Mouse (Mus musculus): ENCODE results near the gene Ccdc65. TPM values are rescaled to one million over a fixed set of nuclear protein-coding genes. Genes with fewer than 3 reads are reported as not detected.

Gene Ccdc65
- total RNA-seq, 2 experiments from 2014 or later: 0.18 TPM; not detected in 1

Other genes with a start within 250 kb of the Ccdc65 start
- not detected for gene OR5BS1P, start 238.3 kb upstream of the Ccdc65 start, total RNA-seq (2021)
- not detected for gene Lalba, start 225.5 kb upstream of the Ccdc65 start, total RNA-seq (2021)
- not detected for gene Olfr279, start 215.8 kb upstream of the Ccdc65 start, total RNA-seq (2021)
- gene Kansl2, start 173.9 kb upstream of the Ccdc65 start, total RNA-seq (2021): 10 to 100 TPM; 74.0 to 75.6 TPM
- gene Ccnt1, start 137.3 kb upstream of the Ccdc65 start, total RNA-seq (2021): 10 to 100 TPM; 31.0 to 31.9 TPM
- gene 4930415O20Rik, start 137.2 kb upstream of the Ccdc65 start, total RNA-seq (2021): 1 to 10 TPM in 1 of 2 experiments, under 1 TPM in 1; 0.68 to 1.0 TPM
- 100 to 1,000 TPM; 188 to 238 TPM for gene Adcy6, start 98.1 kb upstream of the Ccdc65 start, total RNA-seq (2021)
- 1 to 10 TPM; 4.1 TPM for gene Cacnb3, start 77.4 kb upstream of the Ccdc65 start, total RNA-seq (2021)
- gene Ddx23, start 45.3 kb upstream of the Ccdc65 start, total RNA-seq (2021): 10 to 100 TPM; 43.5 to 52.8 TPM
- 1 to 10 TPM; 1.3 to 1.5 TPM for gene Rnd1, start 30.7 kb upstream of the Ccdc65 start, total RNA-seq (2021)
- gene Fkbp11, start 20.0 kb downstream of the Ccdc65 start, total RNA-seq (2021): 1 to 10 TPM; 4.7 to 7.2 TPM
- gene Arf3, start 55.0 kb downstream of the Ccdc65 start, total RNA-seq (2021): 10 to 100 TPM; 18.5 to 20.8 TPM
- under 1 TPM; 0.34 to 0.57 TPM for gene Wnt10b, start 69.9 kb downstream of the Ccdc65 start, total RNA-seq (2021)
- gene Wnt1, start 81.7 kb downstream of the Ccdc65 start, total RNA-seq (2021): not detected
- under 1 TPM; 0.21 to 0.59 TPM for gene Ddn, start 101.3 kb downstream of the Ccdc65 start, total RNA-seq (2021)
- 100 to 1,000 TPM in 1 of 2 experiments, 10 to 100 TPM in 1; 90.5 to 103 TPM for gene Prkag1, start 123.3 kb downstream of the Ccdc65 start, total RNA-seq (2021)
- gene Kmt2d, start 163.0 kb downstream of the Ccdc65 start, total RNA-seq (2021): 10 to 100 TPM; 52.1 to 57.7 TPM
- 1 to 10 TPM; 2.0 to 2.8 TPM for gene Rhebl1, start 186.3 kb downstream of the Ccdc65 start, total RNA-seq (2021)
- 1 to 10 TPM; 1.8 TPM for gene Dhh, start 190.3 kb downstream of the Ccdc65 start, total RNA-seq (2021)
- gene Lmbr1l, start 210.0 kb downstream of the Ccdc65 start, total RNA-seq (2021): 10 to 100 TPM; 11.5 to 13.4 TPM
- gene Tuba1b, start 226.4 kb downstream of the Ccdc65 start, total RNA-seq (2021): 100 to 1,000 TPM; 163 to 175 TPM
- gene Gm49450, start 245.3 kb downstream of the Ccdc65 start, total RNA-seq (2021): not detected
- 100 to 1,000 TPM in 1 of 2 experiments, 10 to 100 TPM in 1; 99.4 to 105 TPM for gene Tuba1a, start 245.5 kb downstream of the Ccdc65 start, total RNA-seq (2021)

Measured in heart, postnatal 25 days (tissue).